Mouse (Mus musculus) lung, postnatal 0 days (tissue): ENCODE results near the gene Kalrn. TPM values are rescaled to one million over a fixed set of nuclear protein-coding genes. Genes with fewer than 3 reads are reported as not detected.
A peak's percentile ranks its signal among the peaks of the same experiment; 100 is the strongest.

Source experiments
- ATAC-seq: fragments of 200-750 bp; cut with Nextera tagmentation; 2 replicates; pipeline ENCODE4 v1.8.0; 2017; ENCODE audit warnings: moderate library complexity
- DNase-seq: peaks from one replicate; pipeline ENCODE4 v3.0.0-alpha.2; 2016; ENCODE audit warnings: low spot score
- H3K27ac ChIP-seq: fragments of 300-500 bp; sonication (generic); 2 replicates; pipeline ENCODE4 v1.5.1; 2014; ENCODE audit warnings: antibody characterized with exemption, mild to moderate bottlenecking, low read length, mixed read lengths
- H3K27me3 ChIP-seq: fragments of 300-500 bp; sonication (generic); replicated peaks from 2 replicates; pipeline ENCODE4 v1.6.1; 2014; ENCODE audit warnings: low read length, mixed read lengths; ENCODE audit not compliant: insufficient read depth
- H3K36me3 ChIP-seq: fragments of 300-500 bp; sonication (generic); 2 replicates; pipeline ENCODE4 v1.6.1; 2014; ENCODE audit warnings: low read length, mixed read lengths; ENCODE audit not compliant: insufficient read depth
- H3K4me1 ChIP-seq: fragments of 300-500 bp; sonication (generic); 2 replicates; pipeline ENCODE4 v1.6.1; 2014; ENCODE audit warnings: antibody characterized with exemption, low read depth, low read length, mixed read lengths; ENCODE audit not compliant: insufficient read depth
- H3K4me2 ChIP-seq: fragments of 300-500 bp; sonication (generic); replicated peaks from 2 replicates; pipeline ENCODE4 v1.6.1; 2014; ENCODE audit warnings: low read depth, mild to moderate bottlenecking, low read length, moderate library complexity, mixed read lengths
- H3K4me3 ChIP-seq: fragments of 300-500 bp; sonication (generic); 2 replicates; pipeline ENCODE4 v1.5.1; 2014; ENCODE audit warnings: low read depth, low read length
- H3K9ac ChIP-seq: fragments of 300-500 bp; sonication (generic); replicated peaks from 2 replicates; pipeline ENCODE4 v1.6.1; 2014; ENCODE audit warnings: low read depth, mild to moderate bottlenecking
- H3K9me3 ChIP-seq: fragments of 300-500 bp; sonication (generic); 2 replicates; pipeline ENCODE4 v1.6.1; 2016; ENCODE audit warnings: low read length, mixed read lengths
- CTCF ChIP-seq: IDR thresholded peaks from 2 replicates; pipeline ENCODE4 v1.5.1; 2016; ENCODE audit warnings: antibody characterized with exemption, mild to moderate bottlenecking
- EP300 ChIP-seq: IDR thresholded peaks from 2 replicates; pipeline ENCODE4 v1.6.1; 2016; ENCODE audit warnings: antibody characterized with exemption, mild to moderate bottlenecking, control low read depth
- WGBS: fragments of 180-500 bp; shearing (Covaris S2); extraction: QIAGEN DNeasy Blood & Tissue Kit; methylation state at CpG from one replicate; pipeline ENCODE4 v1.1.7; 2014; 5-methylcytosine and 5-hydroxymethylcytosine counted together
- polyA plus RNA-seq: library from polyadenylated mRNA; unstranded; fragments of >200 nt; fragmentation: Nextera tagmentation; extraction: Ambion mirVana; gene quantifications from 2 replicates; pipeline ENCODE4 v1.2.1, GENCODE M21; 2015

Gene Kalrn
- polyA plus RNA-seq, 1 experiment from 2014 or later: 13.6 TPM

- WGBS: 19% methylated on average over 4 of the region's 4 CpGs
- ATAC-seq: peak; percentile 94
- no peaks in the 10 kb centered on the region for H3K27me3 ChIP-seq
- H3K9ac ChIP-seq: no peak overlapping the region
- no peaks in the 10 kb centered on the region for H3K9me3 ChIP-seq
- DNase-seq: peak; percentile 92
- H3K27ac ChIP-seq: peak overlapping the region; percentile 11
- no peaks in the 10 kb centered on the region for H3K36me3 ChIP-seq
- H3K4me3 ChIP-seq: no peak overlapping the region
- no peak overlapping the region for H3K4me2 ChIP-seq
- peaks cover 9% of the 10 kb centered on the region; the same call in 1 of the 2 replicates for H3K4me1 ChIP-seq
- TF ChIP-seq EP300: peak; percentile 55; the same call in 1 of the 2 replicates
- TF ChIP-seq CTCF: no peak
Observed at GRCm38 (mm10) chr16:34440994-34441414, 132.3 kb downstream of the Kalrn start.

GRCm38 (mm10) chr16:34440019-34440615, 133.2 kb downstream of the Kalrn start:
- no peak overlapping the region for H3K4me2 ChIP-seq
- H3K4me1 ChIP-seq: peaks cover 9% of the 10 kb centered on the region; the same call in 1 of the 2 replicates
- DNase-seq (peak; percentile 48), ATAC-seq (0 out of 2 replicates have a peak, but pooled peaks have one; percentile 2)
- no peak overlapping the region for H3K9ac ChIP-seq
- TF ChIP-seq CTCF (no peak), EP300 (no peak)
- peak overlapping the region; percentile 33; the same call in 1 of the 2 replicates for H3K27ac ChIP-seq
- no peaks in the 10 kb centered on the region for H3K9me3 ChIP-seq
- no peak overlapping the region for H3K4me3 ChIP-seq
- 74% methylated on average over 8 of the region's 8 CpGs for WGBS
- H3K27me3 ChIP-seq: no peaks in the 10 kb centered on the region
- H3K36me3 ChIP-seq: no peaks in the 10 kb centered on the region

GRCm38 (mm10) chr16:34430131-34430530, 143.2 kb downstream of the Kalrn start:
- Histone ChIP-seq H3K27me3 (no peaks in the 10 kb centered on the region), H3K27ac (no peak overlapping the region), H3K4me1 (no peaks in the 10 kb centered on the region), H3K9me3 (no peaks in the 10 kb centered on the region), H3K4me3 (no peak overlapping the region), H3K9ac (no peak overlapping the region), H3K36me3 (no peaks in the 10 kb centered on the region), H3K4me2 (no peak overlapping the region)
- DNase-seq: no peak
- WGBS: 87% methylated on average over 5 of the region's 5 CpGs
- TF ChIP-seq EP300: no peak
- no peak for TF ChIP-seq CTCF
- ATAC-seq: no peak

GRCm38 (mm10) chr16:34427654-34428053, 145.7 kb downstream of the Kalrn start:
- no peak for DNase-seq
- WGBS: 61% methylated on average over 5 of the region's 5 CpGs
- Histone ChIP-seq H3K27ac (no peak overlapping the region), H3K36me3 (no peaks in the 10 kb centered on the region), H3K9me3 (no peaks in the 10 kb centered on the region), H3K4me3 (no peak overlapping the region), H3K9ac (no peak overlapping the region), H3K27me3 (no peaks in the 10 kb centered on the region), H3K4me2 (no peak overlapping the region), H3K4me1 (no peaks in the 10 kb centered on the region)
- no peak for ATAC-seq
- TF ChIP-seq EP300 (no peak), CTCF (no peak)

GRCm38 (mm10) chr16:34421473-34421872, 151.9 kb downstream of the Kalrn start:
- DNase-seq (peak; percentile 26), ATAC-seq (no peak)
- no peak overlapping the region for H3K4me2 ChIP-seq
- no peaks in the 10 kb centered on the region for H3K27me3 ChIP-seq
- H3K27ac ChIP-seq: no peak overlapping the region
- TF ChIP-seq EP300: no peak
- TF ChIP-seq CTCF: no peak
- H3K9ac ChIP-seq: no peak overlapping the region
- no peaks in the 10 kb centered on the region for H3K36me3 ChIP-seq
- no peaks in the 10 kb centered on the region for H3K4me1 ChIP-seq
- H3K9me3 ChIP-seq: no peaks in the 10 kb centered on the region
- 32% methylated on average over 6 of the region's 6 CpGs for WGBS
- H3K4me3 ChIP-seq: no peak overlapping the region

- ATAC-seq: no peak
- Histone ChIP-seq H3K4me3 (no peak overlapping the region), H3K9ac (no peak overlapping the region), H3K4me2 (no peak overlapping the region), H3K27ac (no peak overlapping the region), H3K4me1 (no peaks in the 10 kb centered on the region; the same call in 1 of the 2 replicates), H3K9me3 (no peaks in the 10 kb centered on the region), H3K36me3 (no peaks in the 10 kb centered on the region), H3K27me3 (no peaks in the 10 kb centered on the region)
- TF ChIP-seq EP300 (no peak), CTCF (no peak)
- WGBS: 81% methylated on average over 3 of the region's 3 CpGs
- no peak for DNase-seq
Observed at GRCm38 (mm10) chr16:34417966-34418365, 155.4 kb downstream of the Kalrn start.
